Mouse (Mus musculus) lung, postnatal 4 days (tissue): Measurements from ENCODE around the gene Ap3s2.

ENCODE experiments used
- DNase-seq, 2 experiments: peaks; one replicate each; pipeline ENCODE4 v3.0.0; 2021

Ap3s2 gene

DNA sequence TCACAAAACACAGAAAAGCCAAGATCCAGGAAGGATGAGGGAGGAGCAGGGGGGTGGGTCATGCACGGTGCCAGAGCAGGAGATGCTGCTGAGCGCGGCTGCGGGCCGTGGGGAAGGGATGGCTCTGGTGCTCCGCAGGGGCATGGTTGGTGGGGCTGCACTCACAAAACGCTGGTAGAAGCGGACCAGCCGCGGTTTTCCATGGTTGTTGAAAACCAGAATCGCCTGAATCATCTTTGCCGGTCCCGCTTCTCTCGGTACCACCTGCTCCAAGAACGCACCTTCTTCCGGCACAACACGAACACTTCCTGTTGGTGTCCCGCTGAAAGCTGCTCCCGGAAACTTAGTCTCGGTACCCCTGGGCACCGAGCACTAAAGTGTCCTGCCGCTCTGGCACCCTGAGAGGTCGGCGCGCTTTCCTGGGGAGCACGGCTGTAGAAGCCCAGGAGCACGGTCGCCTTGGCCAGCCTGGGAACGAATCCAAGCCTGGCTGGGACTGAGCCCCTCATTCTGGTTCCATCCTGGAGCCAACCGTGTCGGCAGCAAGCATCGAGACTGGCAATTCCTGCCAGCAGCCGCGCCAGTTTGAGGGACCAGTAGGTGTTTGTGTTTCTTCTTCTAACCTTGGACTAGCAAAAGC lies at the start of gene Ap3s2:
Gene Ap3s2 (minus strand): TSS at position 306 of the 640 bp plus-strand sequence.
- DNase-seq, result peak; percentile 91

GRCm38 (mm10) chr7:79968326-79968725 lies 47.9 kb upstream of the Ap3s2 start:
- DNase-seq, result no peak

GRCm38 (mm10) chr7:79961600-79961999 lies 41.2 kb upstream of the Ap3s2 start:
- no peak for DNase-seq

DNA sequence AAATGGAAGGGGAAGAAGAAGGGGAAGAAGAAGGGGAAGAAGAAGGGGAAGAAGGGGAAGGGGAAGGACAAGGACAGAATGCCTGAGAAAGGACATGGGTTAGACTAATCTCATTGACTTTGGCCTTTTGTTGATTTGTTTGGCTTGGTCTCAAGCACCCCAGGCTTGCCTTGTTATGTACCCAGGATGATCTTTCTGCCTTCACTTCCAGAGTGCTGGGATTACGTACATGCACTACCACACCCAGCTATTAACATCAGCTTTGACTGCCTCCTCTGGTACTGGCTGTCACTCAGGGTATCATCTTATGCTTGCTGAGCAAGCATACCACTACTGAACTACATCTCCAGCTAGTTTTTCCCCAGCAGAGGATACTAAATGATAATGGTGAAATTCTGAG lies 35.7 kb upstream of the Ap3s2 start:
- no peak for DNase-seq

DNA sequence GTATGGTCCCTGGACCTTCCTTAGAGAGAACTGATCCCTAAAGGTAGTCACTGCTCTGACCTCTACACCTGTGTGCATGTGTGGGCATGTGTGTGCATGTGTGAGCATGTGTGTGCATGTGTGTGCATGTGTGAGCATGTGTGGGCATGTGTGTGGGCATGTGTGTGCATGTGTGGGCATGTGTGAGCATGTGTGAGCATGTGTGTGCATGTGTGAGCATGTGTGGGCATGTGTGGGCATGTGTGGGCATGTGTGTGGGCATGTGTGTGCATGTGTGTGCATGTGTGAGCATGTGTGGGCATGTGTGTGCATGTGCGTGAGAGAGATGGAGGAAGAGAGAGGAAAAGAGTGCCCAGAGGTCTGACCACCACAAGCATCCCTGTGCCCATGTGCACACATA lies 34.4 kb upstream of the Ap3s2 start:
- DNase-seq, result no peak

DNA sequence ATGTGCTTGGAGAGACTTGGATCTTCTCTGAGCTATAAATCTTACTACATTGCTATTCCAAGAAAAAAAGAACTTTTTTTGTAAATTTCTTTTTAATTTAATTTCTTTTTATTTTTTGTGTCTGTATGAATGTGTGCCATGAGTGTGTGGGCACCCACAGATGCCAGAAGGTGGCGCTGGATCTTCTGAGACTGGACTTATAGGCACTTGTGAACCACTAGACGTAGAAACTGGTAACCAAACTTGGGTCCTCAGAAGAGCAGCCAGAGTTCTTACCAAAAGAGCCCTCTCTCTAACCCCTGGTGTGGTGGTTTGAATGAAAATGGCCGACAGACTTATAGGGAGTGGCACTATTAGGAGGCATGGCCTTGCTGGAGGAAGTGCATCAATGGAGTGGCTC lies 30.6 kb upstream of the Ap3s2 start:
- no peak for DNase-seq

GRCm38 (mm10) chr7:79950236-79950635 lies 29.8 kb upstream of the Ap3s2 start:
- DNase-seq, result peak; percentile 18 to 31

DNA sequence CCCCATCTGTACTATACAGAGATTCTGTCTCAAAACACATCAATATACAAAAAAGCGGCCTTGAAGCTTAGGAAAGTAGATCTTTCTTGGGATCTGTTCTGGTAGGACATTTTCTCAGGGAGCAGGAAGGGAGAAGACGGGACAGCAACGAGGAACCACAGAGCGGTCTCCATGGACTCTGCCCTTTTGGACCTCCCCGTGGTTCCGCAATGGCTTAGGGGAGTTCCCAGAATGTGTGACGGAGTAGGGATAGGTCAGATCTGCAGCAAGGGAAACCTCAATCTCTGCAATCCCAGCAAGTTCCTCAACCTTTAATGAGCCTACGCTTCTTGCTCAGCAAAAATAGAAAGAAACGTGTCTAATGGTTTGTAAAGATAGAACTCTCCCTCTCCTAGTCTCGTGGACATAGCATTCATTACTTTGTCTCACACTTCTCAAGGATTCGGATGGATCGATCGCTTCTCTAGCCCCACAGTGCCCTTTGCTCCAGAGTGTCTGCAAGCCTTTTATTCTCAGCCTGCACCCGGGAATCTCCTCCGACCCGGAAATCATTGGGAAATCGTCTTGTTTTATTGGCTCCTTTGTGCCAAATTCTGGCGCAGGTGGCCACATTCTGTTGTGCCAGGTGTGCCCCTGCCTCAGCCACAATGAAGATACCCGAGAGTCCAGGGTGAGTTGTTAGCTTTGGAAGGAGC lies 15.2 kb upstream of the Ap3s2 start:
- DNase-seq, result peak; percentile 54 to 69

GRCm38 (mm10) chr7:79934862-79935510 lies 14.5 kb upstream of the Ap3s2 start, which contains the start of gene Arpin:
Arpin (minus strand) TSS chr7:79935359.
- peak; percentile 80 to 88 for DNase-seq

GRCm38 (mm10) chr7:79934461-79934860 lies 14.0 kb upstream of the Ap3s2 start:
- peak; percentile 27 to 33 for DNase-seq

- no peak for DNase-seq
Observed at GRCm38 (mm10) chr7:79928516-79929052, 8.1 kb upstream of the Ap3s2 start.

- peak in 1 of 2 experiments; percentile 25 for DNase-seq
Observed at GRCm38 (mm10) chr7:79914556-79914955, 5.9 kb downstream of the Ap3s2 start.

- no peak for DNase-seq
Observed at GRCm38 (mm10) chr7:79907356-79907755, 13.1 kb downstream of the Ap3s2 start.

- no peak for DNase-seq
Observed at GRCm38 (mm10) chr7:79906914-79907313, 13.5 kb downstream of the Ap3s2 start.

GRCm38 (mm10) chr7:79905193-79905592 lies 15.3 kb downstream of the Ap3s2 start:
- DNase-seq, result no peak

DNA sequence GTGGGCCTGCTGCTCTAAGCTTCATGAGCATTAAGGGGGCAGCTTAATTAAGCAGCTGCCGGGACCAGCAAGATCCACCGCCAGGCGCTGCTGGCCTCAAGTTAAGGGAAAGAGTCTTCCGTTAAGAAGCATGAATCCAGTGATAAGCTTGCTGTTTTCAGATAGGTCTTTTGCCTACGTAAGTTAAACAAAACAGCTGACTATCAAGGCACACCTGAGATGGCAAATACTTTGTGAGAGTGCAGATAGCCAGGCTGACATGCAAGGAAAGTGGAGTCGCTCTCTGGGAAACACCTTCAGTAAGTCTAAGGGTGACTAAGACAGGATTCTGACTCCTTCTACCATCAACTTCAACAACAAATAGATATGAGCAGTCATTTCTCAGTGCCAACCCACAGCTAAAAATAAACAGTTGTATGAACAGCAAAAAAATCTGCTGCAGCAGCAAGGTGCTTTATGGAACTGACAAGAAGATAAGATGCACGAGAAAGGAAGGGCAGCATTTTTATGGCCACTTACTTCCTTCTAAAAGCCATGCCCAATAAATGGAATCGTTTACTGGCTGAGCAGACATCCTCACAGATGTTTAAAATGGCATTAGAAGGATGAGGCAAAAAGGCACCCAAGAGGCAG lies 17.2 kb downstream of the Ap3s2 start:
- no peak for DNase-seq

GRCm38 (mm10) chr7:79900753-79901152 lies 19.7 kb downstream of the Ap3s2 start:
- no peak for DNase-seq

DNA sequence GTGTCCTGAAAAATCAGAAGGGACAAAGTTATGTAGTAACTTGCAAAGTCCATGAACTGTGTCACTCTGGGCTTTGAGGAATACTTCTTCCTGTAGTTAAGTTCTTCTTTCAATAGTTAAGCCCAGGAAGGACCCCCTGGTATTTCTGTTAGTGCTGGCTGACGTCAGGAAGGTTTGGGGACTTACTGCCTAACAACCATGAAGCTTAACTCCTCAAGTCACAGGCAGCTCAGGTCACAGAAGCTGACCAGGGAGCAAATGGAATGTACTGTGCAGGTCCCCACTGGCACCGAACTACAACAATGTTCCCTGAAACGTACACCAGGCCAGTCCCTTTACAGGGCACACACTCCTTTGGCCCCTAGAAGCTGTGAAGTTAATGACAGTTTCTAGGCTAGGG lies 25.2 kb downstream of the Ap3s2 start:
- no peak for DNase-seq

DNA sequence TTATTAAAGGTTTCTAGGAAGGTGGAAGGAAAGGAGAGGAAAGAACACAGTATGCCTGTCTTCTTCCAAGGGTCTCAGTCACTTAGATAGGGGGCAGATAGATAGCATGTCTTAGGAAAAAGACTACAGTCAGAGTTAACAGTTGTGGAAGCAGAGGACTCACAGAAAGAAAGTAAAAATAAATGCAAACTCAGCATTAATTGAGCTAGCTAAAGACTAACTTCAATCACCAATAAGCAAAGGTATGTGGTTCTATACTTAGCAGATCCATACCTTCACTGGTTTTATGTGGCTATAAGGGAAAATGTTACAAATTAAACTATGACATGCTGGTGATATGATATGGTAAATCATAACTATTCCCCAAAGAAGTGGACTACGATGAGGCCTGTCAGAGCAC lies 25.7 kb downstream of the Ap3s2 start:
- no peak for DNase-seq

- DNase-seq, result no peak
Observed at GRCm38 (mm10) chr7:79892576-79893428, 27.6 kb downstream of the Ap3s2 start.

DNA sequence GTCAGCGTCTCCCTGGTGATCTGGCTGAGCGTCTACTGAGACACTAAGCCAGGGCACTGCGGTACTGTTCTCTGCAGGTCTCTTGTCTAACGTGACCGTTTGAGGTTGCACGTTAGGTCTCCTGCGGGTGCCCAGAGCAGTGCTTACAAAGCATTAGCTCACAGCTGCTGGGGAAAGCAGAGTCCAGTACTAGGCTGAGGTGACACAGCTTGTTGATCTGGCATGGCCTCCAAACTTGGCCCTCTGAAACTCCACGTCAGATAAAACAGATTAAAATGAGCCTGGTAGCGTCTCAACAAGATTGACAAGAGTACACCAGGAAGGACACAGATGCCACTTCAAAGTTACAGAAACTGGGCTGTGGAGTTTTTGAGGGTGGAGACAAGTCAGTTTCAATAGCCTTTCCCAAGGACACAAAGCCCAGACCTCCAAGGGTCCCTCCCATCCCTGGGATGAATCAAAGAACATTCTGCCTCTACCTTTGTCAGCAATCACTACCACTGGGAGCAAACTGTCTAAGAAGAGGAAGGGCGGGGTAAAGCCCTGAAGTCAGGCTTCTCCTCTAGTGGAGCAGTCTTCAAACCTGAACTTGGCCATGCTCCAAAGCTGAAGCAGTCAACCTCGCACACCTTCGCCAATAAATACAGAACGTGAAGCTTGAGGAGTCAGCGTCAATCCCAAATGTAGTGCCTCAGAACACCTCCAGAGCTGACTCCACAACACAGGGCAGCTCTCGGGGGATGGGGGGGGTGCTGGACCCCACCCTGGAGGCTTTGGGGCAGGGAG lies 29.8 kb downstream of the Ap3s2 start:
- no peak for DNase-seq
